Mouse (Mus musculus) forebrain, embryonic 15.5 days (tissue): ENCODE data around the gene Btbd9. TPM values are rescaled to one million over a fixed set of nuclear protein-coding genes. Genes with fewer than 3 reads are reported as not detected.

Source experiments
- ATAC-seq: fragments of 200-750 bp; cut with Nextera tagmentation; replicated peaks from 2 replicates; pipeline ENCODE4 v1.8.0; 2017; ENCODE audit warnings: mild to moderate bottlenecking, moderate TSS enrichment, moderate library complexity
- H3K27ac ChIP-seq: fragments of 300-500 bp; sonication (generic); replicated peaks from 2 replicates; pipeline ENCODE4 v1.5.1; 2015; ENCODE audit warnings: mild to moderate bottlenecking, inconsistent platforms
- H3K27me3 ChIP-seq: fragments of 300-500 bp; sonication (generic); 2 replicates; pipeline ENCODE4 v1.6.1; 2015; ENCODE audit warnings: inconsistent platforms
- H3K36me3 ChIP-seq: fragments of 300-500 bp; sonication (generic); 2 replicates; pipeline ENCODE4 v1.6.1; 2015; ENCODE audit warnings: mild to moderate bottlenecking, inconsistent platforms
- H3K4me1 ChIP-seq: fragments of 300-500 bp; sonication (generic); 2 replicates; pipeline ENCODE4 v1.6.1; 2015; ENCODE audit warnings: inconsistent platforms
- H3K4me2 ChIP-seq: fragments of 300-500 bp; sonication (generic); replicated peaks from 2 replicates; pipeline ENCODE4 v1.6.1; 2015; ENCODE audit warnings: mild to moderate bottlenecking, inconsistent platforms
- H3K4me3 ChIP-seq: fragments of 300-500 bp; sonication (generic); 2 replicates; pipeline ENCODE4 v1.5.1; 2015; ENCODE audit warnings: mild to moderate bottlenecking, inconsistent platforms
- H3K9ac ChIP-seq: fragments of 300-500 bp; sonication (generic); replicated peaks from 2 replicates; pipeline ENCODE4 v1.6.1; 2015; ENCODE audit warnings: mild to moderate bottlenecking, inconsistent platforms
- H3K9me3 ChIP-seq: fragments of 300-500 bp; sonication (generic); 2 replicates; pipeline ENCODE4 v1.6.1; 2016; ENCODE audit warnings: inconsistent platforms
- WGBS: fragments of 180-500 bp; shearing (Covaris S2); methylation state at CpG from one replicate; pipeline ENCODE4 v1.1.7; 2015; ENCODE audit warnings: mixed read lengths; 5-methylcytosine and 5-hydroxymethylcytosine counted together
- polyA plus RNA-seq: library from polyadenylated mRNA; unstranded; fragments of >200 nt; fragmentation: Nextera tagmentation; extraction: Ambion mirVana; gene quantifications from 2 replicates; pipeline ENCODE4 v1.2.1, GENCODE M21; 2015

The Btbd9 gene
- polyA plus RNA-seq, 1 experiment from 2014 or later: 146 TPM

GRCm38 (mm10) chr17:30453272-30453671 is 123.0 kb downstream of the Btbd9 start:
- H3K4me1 ChIP-seq: peaks cover 32% of the 10 kb centered on the region
- H3K27ac ChIP-seq: no peak overlapping the region
- no peaks in the 10 kb centered on the region for H3K9me3 ChIP-seq
- no peak overlapping the region for H3K9ac ChIP-seq
- no peaks in the 10 kb centered on the region for H3K27me3 ChIP-seq
- H3K36me3 ChIP-seq: no peaks in the 10 kb centered on the region
- no peak overlapping the region for H3K4me3 ChIP-seq
- ATAC-seq: no peak
- H3K4me2 ChIP-seq: no peak overlapping the region
- 45% methylated on average over 4 of the region's 4 CpGs for WGBS

DNA sequence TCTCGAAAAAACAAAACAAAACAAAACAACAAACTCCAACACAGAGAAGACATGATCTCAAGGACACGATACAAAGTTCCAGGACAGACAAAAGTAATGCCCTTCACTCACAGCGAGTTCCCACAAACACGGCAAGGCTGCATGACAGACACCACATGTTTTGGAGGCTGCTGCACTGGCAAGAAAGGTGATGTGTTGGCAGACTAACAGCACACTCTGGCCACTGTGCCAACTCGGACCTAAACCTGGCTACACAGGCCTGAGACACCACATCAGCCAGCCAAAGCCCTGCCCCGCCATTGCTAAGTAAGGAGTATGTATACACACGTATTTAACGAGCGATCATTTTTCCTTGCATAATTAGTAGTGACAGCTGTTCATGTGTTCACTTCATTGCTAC is 123.9 kb downstream of the Btbd9 start:
- Histone ChIP-seq H3K9ac (no peak overlapping the region), H3K27me3 (no peaks in the 10 kb centered on the region), H3K4me1 (peaks cover 23% of the 10 kb centered on the region), H3K36me3 (no peaks in the 10 kb centered on the region), H3K4me3 (no peak overlapping the region), H3K4me2 (no peak overlapping the region), H3K9me3 (no peaks in the 10 kb centered on the region), H3K27ac (no peak overlapping the region)
- WGBS: 60% methylated on average over 9 of the region's 9 CpGs
- no peak for ATAC-seq

GRCm38 (mm10) chr17:30448562-30448961 is 127.7 kb downstream of the Btbd9 start:
- 91% methylated on average over 5 of the region's 5 CpGs for WGBS
- no peak overlapping the region for H3K9ac ChIP-seq
- no peaks in the 10 kb centered on the region for H3K36me3 ChIP-seq
- H3K4me1 ChIP-seq: peaks cover 5% of the 10 kb centered on the region; the same call in 1 of the 2 replicates
- no peak for ATAC-seq
- H3K4me3 ChIP-seq: no peak overlapping the region
- no peak overlapping the region for H3K27ac ChIP-seq
- no peaks in the 10 kb centered on the region for H3K27me3 ChIP-seq
- H3K9me3 ChIP-seq: no peaks in the 10 kb centered on the region
- no peak overlapping the region for H3K4me2 ChIP-seq

DNA sequence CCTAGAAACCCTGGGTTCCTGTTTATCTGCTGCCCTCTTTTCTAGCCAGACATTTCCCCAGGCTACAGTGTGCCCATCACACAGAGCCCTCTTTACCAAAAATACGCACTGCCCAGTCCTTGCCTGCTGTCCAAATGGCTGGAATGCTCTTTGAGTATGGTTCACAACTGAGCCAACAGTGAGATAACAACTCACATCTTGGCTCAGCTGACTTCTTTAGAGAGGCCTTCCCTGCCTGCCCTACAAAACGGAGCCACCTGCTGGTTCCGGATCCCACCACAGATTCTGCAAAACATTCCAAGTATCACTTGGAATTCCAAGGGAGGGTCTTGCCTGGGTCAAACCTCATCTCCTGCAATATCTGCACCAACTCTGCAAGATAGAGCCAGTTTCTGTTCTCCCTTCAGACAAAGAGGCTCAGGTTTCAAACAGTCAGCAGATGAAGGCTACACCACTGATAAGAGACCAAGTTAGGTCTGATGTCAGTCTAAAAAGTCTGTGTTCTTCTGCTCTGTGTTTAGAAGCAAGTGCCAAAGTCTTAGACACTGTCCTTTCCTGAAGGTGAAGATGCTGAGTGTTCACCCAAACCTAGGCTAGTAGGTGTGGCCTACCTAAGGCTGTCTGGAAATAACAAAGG is 130.4 kb downstream of the Btbd9 start:
- Histone ChIP-seq H3K9me3 (no peaks in the 10 kb centered on the region), H3K9ac (no peak overlapping the region), H3K36me3 (no peaks in the 10 kb centered on the region), H3K27ac (no peak overlapping the region), H3K27me3 (no peaks in the 10 kb centered on the region), H3K4me3 (no peak overlapping the region), H3K4me1 (no peaks in the 10 kb centered on the region), H3K4me2 (no peak overlapping the region)
- WGBS: 93% methylated on average over 3 of the region's 3 CpGs
- ATAC-seq: no peak

DNA sequence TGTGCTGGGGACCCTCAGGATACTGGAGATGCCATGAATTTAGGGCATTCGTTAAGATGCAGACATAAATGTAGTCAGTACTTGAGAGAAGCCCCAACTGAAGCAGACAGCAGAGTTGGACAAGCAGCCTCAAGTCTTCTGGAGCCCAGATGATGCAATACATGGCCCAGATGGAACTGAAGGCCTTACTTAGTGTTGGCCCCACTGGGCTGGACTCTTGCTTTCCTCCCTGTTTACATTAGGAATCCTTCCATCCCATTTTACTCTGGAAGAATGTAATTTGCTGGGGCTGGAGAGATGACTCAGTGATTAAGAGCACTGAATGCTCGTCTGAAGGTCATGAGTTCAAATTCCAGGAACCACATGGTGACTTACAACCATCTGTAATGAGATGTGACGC is 136.6 kb downstream of the Btbd9 start:
- H3K9ac ChIP-seq: no peak overlapping the region
- 88% methylated on average over 3 of the region's 3 CpGs for WGBS

GRCm38 (mm10) chr17:30438786-30439185 is 137.5 kb downstream of the Btbd9 start:
- no peaks in the 10 kb centered on the region for H3K9me3 ChIP-seq
- no peak overlapping the region for H3K4me2 ChIP-seq
- H3K27ac ChIP-seq: no peak overlapping the region
- no peaks in the 10 kb centered on the region for H3K36me3 ChIP-seq
- 95% methylated on average over 4 of the region's 4 CpGs for WGBS
- H3K4me3 ChIP-seq: no peak overlapping the region
- H3K9ac ChIP-seq: no peak overlapping the region
- H3K4me1 ChIP-seq: peaks cover 18% of the 10 kb centered on the region
- no peaks in the 10 kb centered on the region for H3K27me3 ChIP-seq
- ATAC-seq: no peak

More for the DNA sequence above, 136.6 kb downstream of the Btbd9 start:
- Histone ChIP-seq H3K4me1 (peaks cover 17% of the 10 kb centered on the region), H3K4me2 (no peak overlapping the region), H3K9me3 (no peaks in the 10 kb centered on the region), H3K27ac (no peak overlapping the region), H3K36me3 (no peaks in the 10 kb centered on the region), H3K27me3 (no peaks in the 10 kb centered on the region), H3K4me3 (no peak overlapping the region)
- ATAC-seq: no peak

DNA sequence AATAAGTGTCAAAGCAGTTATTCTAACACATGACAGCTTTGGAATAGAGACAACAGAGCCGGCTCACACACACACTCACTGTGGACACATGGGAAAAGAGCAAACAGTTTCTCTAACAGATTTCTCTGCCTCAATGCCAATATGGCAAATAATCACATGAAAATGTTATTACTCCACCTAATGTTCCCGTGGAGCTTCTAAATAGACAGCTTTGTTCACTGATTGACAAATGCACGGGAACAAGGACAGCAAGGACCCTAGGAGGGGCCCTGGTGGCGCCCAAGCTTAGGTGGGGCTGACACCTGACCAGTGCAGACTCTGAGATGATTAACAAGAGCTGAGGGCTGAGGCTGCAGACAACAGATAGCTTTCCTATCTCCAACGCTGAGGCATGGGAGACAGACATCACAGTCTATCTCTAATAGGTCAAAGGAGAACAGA is 140.2 kb downstream of the Btbd9 start:
- 36% methylated on average over 5 of the region's 5 CpGs for whole genome bisulfite sequencing
- Histone ChIP-seq H3K27me3 (no peaks in the 10 kb centered on the region), H3K4me1 (peaks cover 18% of the 10 kb centered on the region), H3K4me3 (no peak overlapping the region), H3K27ac (peak overlapping the region; percentile 33; the same call in 1 of the 2 replicates), H3K9me3 (no peaks in the 10 kb centered on the region), H3K4me2 (no peak overlapping the region), H3K9ac (no peak overlapping the region), H3K36me3 (no peaks in the 10 kb centered on the region)
- no peak for ATAC-seq

GRCm38 (mm10) chr17:30435478-30435877 is 140.8 kb downstream of the Btbd9 start:
- peaks cover 18% of the 10 kb centered on the region for H3K4me1 ChIP-seq
- WGBS: 26% methylated on average over 7 of the region's 7 CpGs
- H3K4me2 ChIP-seq: no peak overlapping the region
- H3K9ac ChIP-seq: no peak overlapping the region
- H3K9me3 ChIP-seq: no peaks in the 10 kb centered on the region
- H3K36me3 ChIP-seq: no peaks in the 10 kb centered on the region
- no peak overlapping the region for H3K4me3 ChIP-seq
- H3K27ac ChIP-seq: peak overlapping the region; percentile 33
- no peaks in the 10 kb centered on the region for H3K27me3 ChIP-seq
- no peak for ATAC-seq

GRCm38 (mm10) chr17:30432094-30432493 is 144.2 kb downstream of the Btbd9 start:
- WGBS: 85% methylated on average over 10 of the region's 10 CpGs
- H3K4me2 ChIP-seq: no peak overlapping the region
- H3K9ac ChIP-seq: no peak overlapping the region
- H3K4me1 ChIP-seq: peaks cover 18% of the 10 kb centered on the region
- H3K9me3 ChIP-seq: no peaks in the 10 kb centered on the region
- H3K36me3 ChIP-seq: no peaks in the 10 kb centered on the region
- no peak overlapping the region for H3K27ac ChIP-seq
- no peaks in the 10 kb centered on the region for H3K27me3 ChIP-seq
- H3K4me3 ChIP-seq: no peak overlapping the region
- no peak for ATAC-seq

DNA sequence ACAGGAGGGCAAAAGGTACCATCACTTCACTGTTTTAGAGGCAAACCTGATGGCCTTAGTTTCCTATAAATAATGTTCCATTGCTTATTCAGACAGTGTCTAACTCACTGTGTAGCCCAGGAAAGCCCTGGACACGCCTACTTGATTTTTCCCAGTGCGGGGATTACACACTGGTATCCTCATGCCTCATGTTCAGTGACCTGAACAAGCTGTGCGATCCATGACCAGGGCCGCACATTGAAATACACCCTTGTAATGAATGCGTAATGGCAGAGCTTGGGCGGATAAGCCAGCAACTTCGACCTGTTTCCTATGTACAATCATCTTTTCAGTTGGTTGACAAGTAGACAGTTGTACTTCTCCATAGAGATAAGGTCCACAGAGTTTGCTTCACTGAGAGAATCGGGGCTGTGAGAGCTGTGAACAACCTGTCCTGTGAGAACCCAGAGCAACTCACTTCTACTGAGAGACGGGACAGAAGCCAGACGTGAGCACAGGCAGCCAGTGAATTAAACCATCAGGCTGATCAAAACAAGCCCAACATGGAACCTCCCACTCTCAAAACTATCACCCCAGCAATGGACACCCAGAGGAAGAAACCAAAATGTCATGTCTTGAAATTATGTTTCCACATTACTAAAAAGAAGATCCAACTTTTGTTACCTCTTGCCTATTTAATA is 145.2 kb downstream of the Btbd9 start:
- no peaks in the 10 kb centered on the region for H3K36me3 ChIP-seq
- H3K9me3 ChIP-seq: no peaks in the 10 kb centered on the region
- H3K27me3 ChIP-seq: no peaks in the 10 kb centered on the region
- ATAC-seq: no peak
- H3K4me3 ChIP-seq: no peak overlapping the region
- no peak overlapping the region for H3K4me2 ChIP-seq
- no peak overlapping the region for H3K9ac ChIP-seq
- no peak overlapping the region for H3K27ac ChIP-seq
- H3K4me1 ChIP-seq: peaks cover 17% of the 10 kb centered on the region
- WGBS: 79% methylated on average over 10 of the region's 10 CpGs

DNA sequence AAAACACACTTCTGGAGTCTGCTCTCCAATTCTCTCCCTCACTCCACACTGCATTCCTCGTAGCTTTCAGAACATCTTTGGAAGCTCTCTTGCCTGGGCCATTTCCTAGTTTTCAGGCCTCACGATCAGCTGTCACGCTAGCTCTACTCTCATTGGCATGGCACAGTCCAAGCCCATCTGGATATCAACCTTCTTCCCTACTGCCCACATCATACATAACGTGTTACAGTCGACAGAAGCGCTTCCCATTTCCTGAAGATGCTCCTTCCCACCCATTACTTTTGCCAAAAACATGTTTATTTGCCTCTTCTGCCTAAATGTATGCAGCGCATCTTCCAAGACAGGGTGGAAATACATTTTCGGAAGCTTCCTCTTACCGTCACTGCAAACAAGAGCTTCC is 147.6 kb downstream of the Btbd9 start:
- Histone ChIP-seq H3K9me3 (no peaks in the 10 kb centered on the region), H3K27ac (no peak overlapping the region), H3K4me3 (no peak overlapping the region), H3K4me2 (no peak overlapping the region), H3K9ac (no peak overlapping the region), H3K36me3 (no peaks in the 10 kb centered on the region), H3K27me3 (no peaks in the 10 kb centered on the region), H3K4me1 (0 out of 2 replicates have a peak, but pooled peaks cover 2% of the 10 kb centered on the region)
- no peak for ATAC-seq
- WGBS: 86% methylated on average over 9 of the region's 9 CpGs

DNA sequence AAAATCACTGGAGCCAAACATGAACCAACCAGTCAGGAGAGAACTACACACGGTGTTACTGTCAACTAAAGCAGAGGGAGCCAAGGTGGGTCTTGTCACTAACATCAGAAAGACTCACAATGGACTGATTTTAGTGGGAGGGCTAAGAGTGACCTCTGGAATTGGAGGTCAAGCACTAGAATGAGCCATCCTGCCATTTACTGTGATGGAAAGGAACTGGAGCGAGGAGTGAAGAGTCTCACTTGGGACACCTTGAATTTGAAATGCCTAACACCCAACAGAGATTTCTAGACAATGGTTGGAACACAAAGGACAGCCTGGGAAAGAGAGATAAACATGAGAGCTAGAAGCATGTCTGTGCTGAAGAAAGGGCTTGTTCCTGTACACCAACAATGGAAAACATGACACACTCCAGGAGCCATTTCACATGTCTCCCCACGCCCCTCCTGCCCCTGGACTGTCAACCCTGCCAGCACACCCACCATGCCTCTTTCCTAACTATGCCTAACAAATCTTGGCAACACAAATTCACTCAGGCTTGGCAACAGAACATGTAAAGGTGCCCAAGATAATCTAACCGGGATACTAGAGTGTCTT is 152.9 kb downstream of the Btbd9 start:
- Histone ChIP-seq H3K4me2 (no peak overlapping the region), H3K4me1 (peaks cover 7% of the 10 kb centered on the region; the same call in 1 of the 2 replicates), H3K36me3 (no peaks in the 10 kb centered on the region), H3K27me3 (no peaks in the 10 kb centered on the region), H3K4me3 (no peak overlapping the region), H3K27ac (no peak overlapping the region), H3K9ac (no peak overlapping the region), H3K9me3 (no peaks in the 10 kb centered on the region)
- WGBS: 74% methylated on average over 4 of the region's 4 CpGs
- ATAC-seq: no peak
